Mouse (Mus musculus): ENCODE results near the gene Nup54. TPM values are rescaled to one million over a fixed set of nuclear protein-coding genes. Genes with fewer than 3 reads are reported as not detected.

The Nup54 gene
- polyA plus RNA-seq, 1 experiment from 2014 or later = 23.0 TPM

DNA sequence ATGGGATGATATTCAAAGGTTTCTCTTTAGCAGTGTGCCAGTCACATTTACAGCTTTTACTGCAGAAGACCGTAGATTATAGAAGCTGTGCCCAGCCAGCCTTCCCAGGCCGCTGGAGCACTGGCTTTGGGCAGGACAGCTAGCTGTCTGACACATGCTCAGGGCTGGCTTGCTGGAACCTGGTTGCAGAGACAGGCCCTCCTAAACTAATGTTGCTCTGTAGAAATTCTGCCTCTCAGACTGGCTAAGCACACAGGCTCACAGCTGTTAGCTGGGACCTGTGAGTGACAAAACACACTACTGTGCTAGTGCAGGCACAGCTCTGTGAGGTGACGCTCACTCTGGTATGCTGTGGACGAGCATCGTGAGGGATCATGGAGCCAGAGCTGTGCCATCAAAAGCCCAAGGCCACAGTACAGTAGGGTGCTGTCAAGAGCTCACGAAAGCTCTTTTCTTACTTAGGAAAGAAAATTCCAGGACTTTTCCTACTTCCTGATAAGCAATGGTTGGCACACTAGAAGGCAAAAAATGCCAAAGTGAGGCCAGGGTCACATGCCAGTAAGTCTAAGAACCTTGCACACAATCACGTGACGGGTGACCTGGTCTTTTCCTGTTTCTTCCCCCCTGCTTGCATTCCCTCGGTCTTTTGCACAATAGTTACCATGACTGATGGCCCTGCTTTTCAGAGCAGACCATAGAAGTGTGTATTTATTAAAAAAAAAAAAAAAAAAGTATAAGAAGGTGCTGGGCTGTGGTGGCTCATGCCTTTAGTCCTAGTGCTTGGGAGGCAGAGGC lies 25.5 kb downstream of the Nup54 start:
- WGBS (ENCODE audit: insufficient replicate concordance) = 68% methylated on average over 9 of the region's 9 CpGs
- H3K27me3 ChIP-seq (ENCODE audit: control insufficient read depth, insufficient read depth, low read depth, low read length) = no peaks in the 10 kb centered on the region
- no peak for ATAC-seq (ENCODE audit: low read depth)
- H3K9me3 ChIP-seq (replicated peaks; ENCODE audit: control insufficient read depth, low read length) = no peaks in the 10 kb centered on the region
- H3K4me3 ChIP-seq (ENCODE audit: low read depth, low read length) = no peak overlapping the region
- no peaks in the 10 kb centered on the region for H3K4me1 ChIP-seq (ENCODE audit: control insufficient read depth, low read depth, low read length)
- no peaks in the 10 kb centered on the region for H3K36me3 ChIP-seq (ENCODE audit: control insufficient read depth, insufficient read depth)
- no peak overlapping the region for H3K9ac ChIP-seq (ENCODE audit: low read depth, low read length)
- no peak overlapping the region for H3K4me2 ChIP-seq (ENCODE audit: low read depth, low read length)
- H3K27ac ChIP-seq (ENCODE audit: low read length) = no peak overlapping the region

DNA sequence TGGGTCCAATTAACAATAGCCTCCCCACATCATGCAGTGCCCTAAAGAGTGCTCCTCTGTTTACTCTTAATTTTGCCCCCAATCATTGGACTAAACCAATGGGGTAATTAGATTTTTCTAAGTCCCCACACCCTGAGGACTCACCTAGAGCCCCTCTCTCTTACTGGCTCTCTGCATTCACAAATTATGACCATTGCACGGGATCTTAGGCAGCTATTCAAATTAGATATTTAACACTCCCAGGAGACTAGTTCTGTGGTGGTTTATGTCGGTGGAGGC lies 30.7 kb downstream of the Nup54 start:
- H3K4me1 ChIP-seq (ENCODE audit: control insufficient read depth, low read depth, low read length) = no peaks in the 10 kb centered on the region
- no peak for ATAC-seq (ENCODE audit: low read depth)

DNA sequence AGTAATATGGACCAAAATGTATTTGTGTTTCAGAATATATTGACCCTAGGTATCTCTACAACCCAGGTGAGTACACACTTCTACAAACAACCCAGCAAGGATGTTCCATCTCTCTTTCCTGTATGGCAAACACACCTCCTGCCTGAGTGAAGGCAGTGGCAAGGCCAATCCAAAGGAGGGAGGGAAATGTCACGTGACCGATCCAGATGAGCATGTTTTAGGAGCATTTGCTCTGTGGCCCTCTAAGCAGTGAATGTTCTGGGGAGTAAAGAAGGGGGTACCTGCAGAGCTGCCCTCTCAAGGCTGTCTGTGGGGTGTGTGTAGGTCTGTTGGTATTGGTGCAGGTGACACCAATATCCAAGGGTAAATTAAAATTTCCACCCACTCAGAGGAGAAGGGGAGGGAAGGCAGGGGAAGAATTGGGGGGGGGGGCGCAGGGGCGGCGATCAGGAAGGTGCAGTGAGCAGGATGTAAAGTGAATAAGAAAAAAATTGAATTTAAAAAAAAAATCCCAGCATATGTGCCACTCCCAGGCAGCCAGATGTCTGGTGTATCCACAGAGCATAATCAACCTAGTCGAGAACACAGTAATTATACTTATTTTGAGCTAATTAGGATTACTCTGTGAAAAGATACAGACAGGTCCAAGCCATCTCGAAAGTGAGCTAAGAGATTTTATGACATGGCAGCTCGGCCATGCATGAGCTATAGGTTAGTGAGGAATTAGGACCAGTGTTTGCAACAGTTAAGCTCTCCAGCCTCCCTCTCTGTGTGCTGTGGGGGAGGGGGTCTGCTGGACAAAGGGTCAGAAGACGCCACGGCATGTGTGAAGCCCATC lies 31.2 kb downstream of the Nup54 start:
- no peak for ATAC-seq (ENCODE audit: low read depth)
- WGBS (ENCODE audit: insufficient replicate concordance) = 58% methylated on average over 10 of the region's 10 CpGs
- Histone ChIP-seq H3K27ac (ENCODE audit: low read length) (no peak overlapping the region), H3K9ac (ENCODE audit: low read depth, low read length) (no peak overlapping the region), H3K9me3 (replicated peaks; ENCODE audit: control insufficient read depth, low read length) (no peaks in the 10 kb centered on the region), H3K4me1 (ENCODE audit: control insufficient read depth, low read depth, low read length) (no peaks in the 10 kb centered on the region), H3K4me2 (ENCODE audit: low read depth, low read length) (no peak overlapping the region), H3K27me3 (ENCODE audit: control insufficient read depth, insufficient read depth, low read depth, low read length) (no peaks in the 10 kb centered on the region), H3K4me3 (ENCODE audit: low read depth, low read length) (no peak overlapping the region), H3K36me3 (ENCODE audit: control insufficient read depth, insufficient read depth) (no peaks in the 10 kb centered on the region)

More for the DNA sequence above, 30.7 kb downstream of the Nup54 start:
- Histone ChIP-seq H3K4me2 (ENCODE audit: low read depth, low read length) (no peak overlapping the region), H3K4me3 (ENCODE audit: low read depth, low read length) (no peak overlapping the region), H3K9me3 (replicated peaks; ENCODE audit: control insufficient read depth, low read length) (no peaks in the 10 kb centered on the region), H3K9ac (ENCODE audit: low read depth, low read length) (no peak overlapping the region), H3K27me3 (ENCODE audit: control insufficient read depth, insufficient read depth, low read depth, low read length) (no peaks in the 10 kb centered on the region), H3K36me3 (ENCODE audit: control insufficient read depth, insufficient read depth) (no peaks in the 10 kb centered on the region), H3K27ac (ENCODE audit: low read length) (no peak overlapping the region)
- WGBS (ENCODE audit: insufficient replicate concordance) = 57% methylated on average over 2 of the region's 2 CpGs

DNA sequence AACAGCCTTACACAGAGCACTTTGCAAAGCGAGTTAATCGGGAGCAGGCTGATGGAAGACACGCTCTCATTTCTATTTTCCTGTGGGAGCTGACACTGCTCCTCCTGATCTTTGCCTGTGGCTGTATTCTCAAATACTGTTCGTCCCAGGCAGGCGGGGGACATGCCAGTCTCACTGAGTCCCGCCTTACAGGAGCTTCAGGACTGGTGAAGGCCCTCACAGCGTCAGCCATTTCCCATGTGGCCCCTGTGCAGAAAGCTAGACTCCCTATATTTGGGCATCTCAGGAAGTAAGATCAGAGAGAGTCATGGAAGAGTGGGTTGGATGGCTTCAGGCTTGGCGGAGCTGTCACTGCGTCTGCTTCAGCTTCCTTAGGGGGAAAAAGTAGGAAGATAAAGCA lies 32.2 kb downstream of the Nup54 start:
- Histone ChIP-seq H3K4me3 (ENCODE audit: low read depth, low read length) (no peak overlapping the region), H3K9ac (ENCODE audit: low read depth, low read length) (no peak overlapping the region), H3K4me2 (ENCODE audit: low read depth, low read length) (no peak overlapping the region), H3K27ac (ENCODE audit: low read length) (no peak overlapping the region), H3K36me3 (ENCODE audit: control insufficient read depth, insufficient read depth) (no peaks in the 10 kb centered on the region), H3K4me1 (ENCODE audit: control insufficient read depth, low read depth, low read length) (peaks cover 3% of the 10 kb centered on the region), H3K9me3 (replicated peaks; ENCODE audit: control insufficient read depth, low read length) (no peaks in the 10 kb centered on the region), H3K27me3 (ENCODE audit: control insufficient read depth, insufficient read depth, low read depth, low read length) (no peaks in the 10 kb centered on the region)
- WGBS (ENCODE audit: insufficient replicate concordance) = 69% methylated on average over 9 of the region's 9 CpGs
- no peak for ATAC-seq (ENCODE audit: low read depth)

DNA sequence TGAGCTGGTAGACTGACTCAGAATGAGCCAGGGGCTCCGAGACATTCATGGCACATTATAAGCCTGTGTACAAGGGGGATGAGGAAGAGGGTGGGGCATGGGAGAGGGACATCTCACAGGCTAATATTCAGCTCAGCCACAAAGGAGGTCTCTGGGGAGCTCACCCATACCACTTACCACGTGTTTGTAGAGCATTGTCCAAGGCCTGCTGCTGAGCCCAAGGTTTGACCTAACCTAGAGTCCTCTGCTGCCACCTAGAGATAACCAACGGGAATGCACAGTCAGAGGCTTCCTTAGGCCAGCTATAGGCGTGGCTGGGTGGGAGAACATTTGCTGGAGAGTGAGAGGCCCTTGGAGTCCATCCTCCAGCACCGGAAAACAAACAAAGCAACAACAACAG lies 36.9 kb downstream of the Nup54 start:
- Histone ChIP-seq H3K4me1 (ENCODE audit: control insufficient read depth, low read depth, low read length) (peaks cover 29% of the 10 kb centered on the region), H3K9me3 (replicated peaks; ENCODE audit: control insufficient read depth, low read length) (no peaks in the 10 kb centered on the region), H3K27ac (ENCODE audit: low read length) (no peak overlapping the region), H3K36me3 (ENCODE audit: control insufficient read depth, insufficient read depth) (no peaks in the 10 kb centered on the region), H3K27me3 (ENCODE audit: control insufficient read depth, insufficient read depth, low read depth, low read length) (peaks cover 3% of the 10 kb centered on the region; the same call in 1 of the 2 replicates), H3K4me2 (ENCODE audit: low read depth, low read length) (no peak overlapping the region), H3K4me3 (ENCODE audit: low read depth, low read length) (no peak overlapping the region), H3K9ac (ENCODE audit: low read depth, low read length) (no peak overlapping the region)
- 19% methylated on average over 5 of the region's 5 CpGs for WGBS (ENCODE audit: insufficient replicate concordance)
- peak; percentile 57; the same call in 1 of the 2 replicates for ATAC-seq (ENCODE audit: low read depth)

GRCm38 (mm10) chr5:92396476-92396875 lies 38.5 kb downstream of the Nup54 start:
- Histone ChIP-seq H3K4me2 (ENCODE audit: low read depth, low read length) (no peak overlapping the region; the same call in 1 of the 2 replicates), H3K9ac (ENCODE audit: low read depth, low read length) (no peak overlapping the region)

GRCm38 (mm10) chr5:92395764-92396163 lies 39.3 kb downstream of the Nup54 start:
- peak overlapping the region; percentile 40; the same call in 1 of the 2 replicates for H3K27ac ChIP-seq (ENCODE audit: low read length)
- 38% methylated on average over 3 of the region's 3 CpGs for WGBS (ENCODE audit: insufficient replicate concordance)

More at GRCm38 (mm10) chr5:92396476-92396875, 38.5 kb downstream of the Nup54 start:
- peaks cover 31% of the 10 kb centered on the region for H3K4me1 ChIP-seq (ENCODE audit: control insufficient read depth, low read depth, low read length)
- WGBS (ENCODE audit: insufficient replicate concordance) = 29% methylated on average over 6 of the region's 6 CpGs
- H3K27me3 ChIP-seq (ENCODE audit: control insufficient read depth, insufficient read depth, low read depth, low read length) = peaks cover 19% of the 10 kb centered on the region
- peak; percentile 90 for ATAC-seq (ENCODE audit: low read depth)
- no peaks in the 10 kb centered on the region for H3K36me3 ChIP-seq (ENCODE audit: control insufficient read depth, insufficient read depth)
- H3K27ac ChIP-seq (ENCODE audit: low read length) = peak overlapping the region; percentile 54; the same call in 1 of the 2 replicates
- no peaks in the 10 kb centered on the region for H3K9me3 ChIP-seq (replicated peaks; ENCODE audit: control insufficient read depth, low read length)
- no peak overlapping the region for H3K4me3 ChIP-seq (ENCODE audit: low read depth, low read length)

DNA sequence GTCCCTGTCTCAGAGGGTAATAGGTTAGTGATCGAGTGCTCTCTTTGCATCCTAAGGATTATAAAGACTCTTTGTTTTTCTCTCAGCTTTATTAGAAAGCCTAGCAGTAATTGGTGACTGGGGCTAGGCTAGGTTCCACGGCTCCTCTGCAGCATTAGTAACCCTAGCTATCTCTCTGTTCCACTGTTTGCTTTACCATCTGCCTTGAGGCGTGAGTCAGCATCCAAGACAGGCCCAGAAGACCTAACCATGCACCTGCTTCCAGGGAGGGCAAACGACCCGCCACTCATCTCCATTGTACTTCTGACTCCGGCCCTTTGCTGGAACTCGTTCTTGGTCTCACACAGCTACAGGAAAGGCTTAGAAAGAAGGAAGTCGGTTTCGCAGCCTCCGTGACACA lies 41.2 kb downstream of the Nup54 start:
- 22% methylated on average over 10 of the region's 10 CpGs for WGBS (ENCODE audit: insufficient replicate concordance)
- Histone ChIP-seq H3K27ac (ENCODE audit: low read length) (no peak overlapping the region), H3K4me1 (ENCODE audit: control insufficient read depth, low read depth, low read length) (peaks cover 31% of the 10 kb centered on the region), H3K4me2 (ENCODE audit: low read depth, low read length) (no peak overlapping the region), H3K9ac (ENCODE audit: low read depth, low read length) (no peak overlapping the region), H3K9me3 (replicated peaks; ENCODE audit: control insufficient read depth, low read length) (no peaks in the 10 kb centered on the region), H3K4me3 (ENCODE audit: low read depth, low read length) (no peak overlapping the region), H3K27me3 (ENCODE audit: control insufficient read depth, insufficient read depth, low read depth, low read length) (peaks cover 25% of the 10 kb centered on the region), H3K36me3 (ENCODE audit: control insufficient read depth, insufficient read depth) (no peaks in the 10 kb centered on the region)
- ATAC-seq (ENCODE audit: low read depth) = 0 out of 2 replicates have a peak, but pooled peaks have one; percentile 25

More at GRCm38 (mm10) chr5:92395764-92396163, 39.3 kb downstream of the Nup54 start:
- H3K4me2 ChIP-seq (ENCODE audit: low read depth, low read length) = no peak overlapping the region; the same call in 1 of the 2 replicates
- no peaks in the 10 kb centered on the region for H3K36me3 ChIP-seq (ENCODE audit: control insufficient read depth, insufficient read depth)
- H3K27me3 ChIP-seq (ENCODE audit: control insufficient read depth, insufficient read depth, low read depth, low read length) = peaks cover 19% of the 10 kb centered on the region
- peaks cover 31% of the 10 kb centered on the region for H3K4me1 ChIP-seq (ENCODE audit: control insufficient read depth, low read depth, low read length)
- H3K4me3 ChIP-seq (ENCODE audit: low read depth, low read length) = no peak overlapping the region
- H3K9me3 ChIP-seq (replicated peaks; ENCODE audit: control insufficient read depth, low read length) = no peaks in the 10 kb centered on the region
- H3K9ac ChIP-seq (ENCODE audit: low read depth, low read length) = no peak overlapping the region; the same call in 1 of the 2 replicates
- no peak for ATAC-seq (ENCODE audit: low read depth)

DNA sequence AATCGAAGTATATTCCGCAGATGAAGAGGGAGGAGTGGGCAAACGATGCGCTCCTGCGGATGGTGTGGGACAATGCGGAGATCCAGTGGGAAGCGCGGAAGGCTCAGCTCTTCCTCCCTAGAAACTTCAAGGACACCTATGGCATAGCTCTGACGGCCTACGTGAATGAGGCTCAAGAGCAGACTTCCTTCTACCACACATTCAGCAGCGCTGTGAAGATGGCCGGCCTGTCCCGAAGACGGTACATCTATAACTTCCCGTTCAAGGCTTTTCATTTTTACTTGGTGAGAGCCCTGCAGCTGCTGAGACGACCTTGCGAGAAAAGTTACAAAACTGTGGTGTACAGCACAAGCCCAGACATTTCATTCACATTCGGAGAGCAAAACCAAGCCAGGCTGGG lies 42.5 kb downstream of the Nup54 start:
- no peak overlapping the region for H3K27ac ChIP-seq (ENCODE audit: low read length)
- H3K27me3 ChIP-seq (ENCODE audit: control insufficient read depth, insufficient read depth, low read depth, low read length) = peaks cover 25% of the 10 kb centered on the region
- H3K4me1 ChIP-seq (ENCODE audit: control insufficient read depth, low read depth, low read length) = peaks cover 26% of the 10 kb centered on the region
- no peak for ATAC-seq (ENCODE audit: low read depth)
- no peaks in the 10 kb centered on the region for H3K36me3 ChIP-seq (ENCODE audit: control insufficient read depth, insufficient read depth)
- H3K4me3 ChIP-seq (ENCODE audit: low read depth, low read length) = peak overlapping the region; percentile 42
- H3K9ac ChIP-seq (ENCODE audit: low read depth, low read length) = no peak overlapping the region
- WGBS (ENCODE audit: insufficient replicate concordance) = 37% methylated on average over 18 of the region's 18 CpGs
- H3K9me3 ChIP-seq (replicated peaks; ENCODE audit: control insufficient read depth, low read length) = no peaks in the 10 kb centered on the region
- peak overlapping the region; percentile 56 for H3K4me2 ChIP-seq (ENCODE audit: low read depth, low read length)

Measured in liver, embryonic 16.5 days (tissue).